Mouse (Mus musculus) kidney, adult 9 months (tissue): ENCODE results near the gene Efcab8.
"Not testable (repeated sequence)": the region's sequence is repeated elsewhere in the genome, so short reads cannot be mapped to it uniquely, and the experiment has no call there.

Experiments used
- DNase-seq: peaks from one replicate; pipeline ENCODE4 v3.0.0; 2022

The Efcab8 gene

GRCm38 (mm10) chr2:153779394-153779981 lies at the start of gene Efcab8:
Efcab8 (plus strand) TSS chr2:153779931.
- no peak for DNase-seq

- no peak for DNase-seq
These were observed 45.7 kb upstream of the Efcab8 start for GRCm38 (mm10) chr2:153734033-153734432.

GRCm38 (mm10) chr2:153740500-153741436 lies 39.0 kb upstream of the Efcab8 start, which contains the start of gene Mapre1:
Mapre1 (plus strand) TSS chr2:153741274.
- peak; percentile 100 for DNase-seq

GRCm38 (mm10) chr2:153741437-153742065 lies 38.2 kb upstream of the Efcab8 start:
- no peak for DNase-seq

- no peak for DNase-seq
These were observed 31.7 kb upstream of the Efcab8 start for GRCm38 (mm10) chr2:153747994-153748393.

- DNase-seq: no peak
These were observed 29.4 kb upstream of the Efcab8 start for GRCm38 (mm10) chr2:153750363-153750762.

GRCm38 (mm10) chr2:153762121-153762520 lies 17.6 kb upstream of the Efcab8 start:
- no peak for DNase-seq

- no peak for DNase-seq
These were observed 12.2 kb upstream of the Efcab8 start for GRCm38 (mm10) chr2:153767484-153767883.

GRCm38 (mm10) chr2:153768881-153769280 lies 10.8 kb upstream of the Efcab8 start:
- no peak for DNase-seq

- DNase-seq: no peak
These were observed 6.8 kb upstream of the Efcab8 start for GRCm38 (mm10) chr2:153772950-153773349.

GRCm38 (mm10) chr2:153775472-153775871 lies 4.3 kb upstream of the Efcab8 start:
- no peak for DNase-seq

GRCm38 (mm10) chr2:153778638-153779362 lies 931 bp upstream of the Efcab8 start:
- DNase-seq: peak; percentile 67

GRCm38 (mm10) chr2:153781181-153781580 lies 1.4 kb downstream of the Efcab8 start:
- no peak for DNase-seq

- DNase-seq: peak; percentile 17
These were observed 4.9 kb downstream of the Efcab8 start for GRCm38 (mm10) chr2:153784668-153785067.

GRCm38 (mm10) chr2:153793366-153793765 lies 13.6 kb downstream of the Efcab8 start:
- DNase-seq: no peak

GRCm38 (mm10) chr2:153795090-153795489 lies 15.4 kb downstream of the Efcab8 start:
- DNase-seq: peak; percentile 25

GRCm38 (mm10) chr2:153807464-153807863 lies 27.7 kb downstream of the Efcab8 start:
- DNase-seq: peak; percentile 62

- no peak for DNase-seq
These were observed 28.4 kb downstream of the Efcab8 start for GRCm38 (mm10) chr2:153808146-153808545.

GRCm38 (mm10) chr2:153808841-153809240 lies 29.1 kb downstream of the Efcab8 start:
- DNase-seq: no peak

- DNase-seq: no peak
These were observed 30.2 kb downstream of the Efcab8 start for GRCm38 (mm10) chr2:153809921-153810320.

- DNase-seq: no peak
These were observed 42.3 kb downstream of the Efcab8 start for GRCm38 (mm10) chr2:153822005-153822543.

- no peak for DNase-seq
These were observed 44.9 kb downstream of the Efcab8 start for GRCm38 (mm10) chr2:153824593-153824992.

GRCm38 (mm10) chr2:153825900-153826299 lies 46.2 kb downstream of the Efcab8 start:
- not testable (repeated sequence) for DNase-seq
